ENCODE assay signal across 1 mouse cellular context in genomic region chr7:46716897-46717296, GRCm38 (mm10).
TF ChIP-seq lines count a peak whose summit lies in the region.

No protein-coding gene starts in this region.

TF ChIP-seq in MEL, 35 proteins besides CTCF, POLR2A, EP300 and RAD21 (continued from another document):
- TF ChIP-seq ETS1 (IDR thresholded peaks at IDR 0.05; ENCODE audit: low read depth, low read length) = no peak
- TF ChIP-seq MAZ (IDR thresholded peaks at IDR 0.05; ENCODE audit: low read depth, low read length) = no peak
- no peak for TF ChIP-seq ZKSCAN1 (IDR thresholded peaks at IDR 0.05; ENCODE audit: low read depth, low read length)
- no peak for TF ChIP-seq POLR2AphosphoS2 (IDR thresholded peaks at IDR 0.05; ENCODE audit: low read length)
- TF ChIP-seq ZMIZ1 (IDR thresholded peaks at IDR 0.05; ENCODE audit: low read depth, low read length) = no peak
